ENCODE assay signal across 19 mouse cellular contexts in the genomic region with DNA sequence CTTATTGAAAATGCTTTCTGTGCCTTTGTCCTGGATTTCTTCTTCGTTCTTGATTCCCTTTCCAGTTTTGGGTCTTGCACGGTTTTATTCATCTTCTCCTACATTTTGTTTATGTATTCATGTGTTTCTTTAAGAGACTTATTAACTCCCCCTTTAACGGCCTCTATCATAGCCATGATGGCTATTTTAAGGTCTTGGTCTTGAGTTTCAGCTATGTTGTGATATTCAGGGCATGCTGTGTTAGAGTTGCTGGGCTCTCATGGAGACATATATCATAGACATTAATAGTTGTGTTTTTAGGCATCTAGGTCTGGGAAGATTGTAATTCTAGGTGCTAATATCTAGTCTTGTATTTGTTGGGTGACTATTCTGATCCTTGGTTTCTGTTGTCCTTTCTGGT. TPM values are rescaled to one million over a fixed set of nuclear protein-coding genes. Genes with fewer than 3 reads are reported as not detected.
A peak's percentile ranks its signal among the peaks of the same experiment; 100 is the strongest.
DNase-seq lines count a peak whose midpoint lies in the region; ATAC-seq and TF ChIP-seq lines count a peak whose summit lies in the region.
"Had no signal": no experiment of that assay in that cellular context is flagged by ENCODE, and none has a peak within 500 bp of the region (broad histone marks: within the 10 kb centered on the region; RNA-seq: fewer than 3 reads in every experiment).

No protein-coding gene starts in this region.

- no peak for ATAC-seq in heart, embryonic 14.5 days (ENCODE audit: insufficient number of reproducible peaks, insufficient read depth, low FRiP score, low read depth)
- no peak for ATAC-seq in liver, embryonic 13.5 days (ENCODE audit: low read depth)
- ATAC-seq in liver, embryonic 12.5 days, result no peak
- ATAC-seq: forebrain, embryonic 16.5 days; intestine, embryonic 15.5 days had no signal

- no peak overlapping the region; the same call in 1 of the 2 replicates for H3K9ac ChIP-seq in heart, adult 2 months (ENCODE audit: low read depth, low read length)
- H3K9ac ChIP-seq in heart, embryonic 14.5 days (ENCODE audit: low read length), result 0 out of 2 replicates have a peak overlapping the region, but pooled peaks have one; percentile 38
- H3K9ac ChIP-seq in liver, embryonic 13.5 days, result no peak overlapping the region
- H3K9ac ChIP-seq in liver, embryonic 12.5 days, result no peak overlapping the region
- H3K9ac ChIP-seq: embryonic facial prominence, embryonic 13.5 days; forebrain, embryonic 12.5 days; hindbrain, embryonic 14.5 days; intestine, embryonic 15.5 days had no signal

- H3K27me3 ChIP-seq in heart, adult 2 months (ENCODE audit: control insufficient read depth, insufficient read depth, low read length), result no peaks in the 10 kb centered on the region
- no peaks in the 10 kb centered on the region for H3K27me3 ChIP-seq in heart, embryonic 14.5 days (ENCODE audit: control insufficient read depth, insufficient read depth, low read length)
- H3K27me3 ChIP-seq in liver, embryonic 13.5 days, result no peaks in the 10 kb centered on the region
- H3K27me3 ChIP-seq in liver, embryonic 12.5 days (replicated peaks), result no peaks in the 10 kb centered on the region
- H3K27me3 ChIP-seq: embryonic facial prominence, embryonic 13.5 days; forebrain, embryonic 12.5 days; intestine, embryonic 15.5 days had no signal

- no peak for TF ChIP-seq POLR2A in heart, adult 2 months (IDR thresholded peaks at IDR 0.05; ENCODE audit: insufficient read depth, low read depth, low read length)

- H3K36me3 ChIP-seq in heart, adult 2 months (ENCODE audit: control insufficient read depth, insufficient read depth, low read length), result no peaks in the 10 kb centered on the region
- H3K36me3 ChIP-seq in heart, embryonic 14.5 days (ENCODE audit: control insufficient read depth, insufficient read depth, low read length), result no peaks in the 10 kb centered on the region
- H3K36me3 ChIP-seq in liver, embryonic 13.5 days, result no peaks in the 10 kb centered on the region
- no peaks in the 10 kb centered on the region for H3K36me3 ChIP-seq in liver, embryonic 12.5 days
- H3K36me3 ChIP-seq: embryonic facial prominence, embryonic 13.5 days; forebrain, embryonic 12.5 days; hindbrain, embryonic 10.5 days; intestine, embryonic 15.5 days had no signal

- no peaks in the 10 kb centered on the region for H3K79me2 ChIP-seq in heart, adult 2 months (replicated peaks; ENCODE audit: control insufficient read depth, insufficient read depth, low read length)

- peaks cover 2% of the 10 kb centered on the region; the same call in 1 of the 2 replicates for H3K4me1 ChIP-seq in heart, adult 2 months (ENCODE audit: control insufficient read depth, insufficient read depth, low read length)
- H3K4me1 ChIP-seq in heart, embryonic 14.5 days (ENCODE audit: control insufficient read depth in 2 of 2, insufficient read depth in 2 of 2, low read length in 2 of 2), result peaks cover 9 to 17% of the 10 kb centered on the region in 2 experiments
- peaks cover 65% of the 10 kb centered on the region for H3K4me1 ChIP-seq in liver, embryonic 13.5 days (replicated peaks)
- peaks cover 67% of the 10 kb centered on the region for H3K4me1 ChIP-seq in liver, embryonic 12.5 days
- H3K4me1 ChIP-seq: embryonic facial prominence, embryonic 13.5 days; intestine, embryonic 15.5 days had no signal

- no peak for TF ChIP-seq CTCF in heart, adult 2 months (IDR thresholded peaks at IDR 0.05)

- 0 out of 2 replicates have a peak, but pooled peaks cover 3% of the 10 kb centered on the region for H3K9me3 ChIP-seq in heart, embryonic 14.5 days (ENCODE audit: control insufficient read depth, low read length)
- H3K9me3 ChIP-seq in liver, embryonic 13.5 days (replicated peaks), result 0 out of 2 replicates have a peak, but pooled peaks cover 6% of the 10 kb centered on the region
- H3K9me3 ChIP-seq in liver, embryonic 12.5 days (replicated peaks), result 0 out of 2 replicates have a peak, but pooled peaks cover 6% of the 10 kb centered on the region
- H3K9me3 ChIP-seq: embryonic facial prominence, embryonic 13.5 days; intestine, embryonic 15.5 days had no signal

- peak overlapping the region; percentile 85 for H3K27ac ChIP-seq in heart, adult 2 months
- H3K27ac ChIP-seq in heart, embryonic 14.5 days (replicated peaks in 1 of 2; ENCODE audit: control insufficient read depth in 1 of 2, insufficient read depth in 1 of 2, low read depth in 2 of 2, low read length in 2 of 2), result peak overlapping the region; percentile 80 to 84
- H3K27ac ChIP-seq in liver, embryonic 13.5 days, result 0 out of 2 replicates have a peak overlapping the region, but pooled peaks have one; percentile 67
- H3K27ac ChIP-seq in liver, embryonic 12.5 days, result no peak overlapping the region
- H3K27ac ChIP-seq: embryonic facial prominence, embryonic 13.5 days; forebrain, embryonic 12.5 days; hindbrain, embryonic 10.5 days; hindbrain, embryonic 14.5 days; intestine, embryonic 15.5 days had no signal

- no peak for DNase-seq in heart, adult 2 months
- no peak for DNase-seq in heart, postnatal 10 days
- DNase-seq in heart, postnatal 36 days, result no peak
- no peak for DNase-seq in liver, embryonic 13.5 days
- DNase-seq in adipocyte (ENCODE audit: low spot score), result no peak
- DNase-seq: adrenal gland, postnatal 14 days; cerebellum, adult 18-20 months; cerebellum, adult 9-11 months; cerebellum, postnatal 36 days; gastrocnemius, postnatal 25 days; kidney, adult 18-20 months had no signal

- TF ChIP-seq EP300 in heart, adult 2 months (IDR thresholded peaks at IDR 0.05; ENCODE audit: insufficient read depth, low read depth, low read length), result no peak

- peak overlapping the region; percentile 31 for H3K4me3 ChIP-seq in heart, adult 2 months
- H3K4me3 ChIP-seq in heart, embryonic 14.5 days (ENCODE audit: control insufficient read depth in 1 of 2, insufficient read depth in 1 of 2, low read depth in 1 of 2, low read length in 2 of 2), result no peak overlapping the region
- no peak overlapping the region for H3K4me3 ChIP-seq in liver, embryonic 13.5 days (replicated peaks)
- H3K4me3 ChIP-seq in liver, embryonic 12.5 days, result no peak overlapping the region
- H3K4me3 ChIP-seq: embryonic facial prominence, embryonic 13.5 days; forebrain, embryonic 12.5 days; hindbrain, embryonic 10.5 days; intestine, embryonic 15.5 days had no signal

- WGBS in heart, adult 2 months, result 68% methylated on average over 3 of the region's 3 CpGs
- 53% methylated on average over 3 of the region's 3 CpGs for WGBS in heart, embryonic 14.5 days
- 78% methylated on average over 3 of the region's 3 CpGs for WGBS in liver, embryonic 13.5 days (ENCODE audit: insufficient replicate concordance)
- WGBS in liver, embryonic 12.5 days (ENCODE audit: insufficient replicate concordance), result 80% methylated on average over 3 of the region's 3 CpGs

- intact Hi-C loops in heart, adult 2 months (cut with DNase I), result no loop called here
- intact Hi-C loops in heart, postnatal 10 days (cut with DNase I), result no loop called here
- intact Hi-C loops in heart, postnatal 36 days (cut with DNase I), result no loop called here

- H3K4me2 ChIP-seq in heart, embryonic 14.5 days (ENCODE audit: low read length), result peak overlapping the region; percentile 45
- H3K4me2 ChIP-seq in liver, embryonic 13.5 days, result no peak overlapping the region
- H3K4me2 ChIP-seq in liver, embryonic 12.5 days, result no peak overlapping the region
- H3K4me2 ChIP-seq: embryonic facial prominence, embryonic 13.5 days; forebrain, embryonic 12.5 days; hindbrain, embryonic 14.5 days; intestine, embryonic 15.5 days had no signal

RNA-seq across cellular contexts. Expression of a gene that starts 8.6 kb away (rescaled TPM):
- total RNA-seq in heart, adult 2 months (2021), result 100 to 1,000 TPM; 139 to 158 TPM
- polyA plus RNA-seq in heart, adult 2 months (2012; rRNA removed), result 171 and 198 TPM in 2 replicates
- total RNA-seq in heart, postnatal 10 days (2021), result 100 to 1,000 TPM; 221 to 255 TPM
- polyA plus RNA-seq in heart, embryonic 14.5 days (2014; fragmentation: Nextera tagmentation; extraction: Ambion mirVana), result 202 and 210 TPM in 2 replicates
- 100 to 1,000 TPM; 174 to 188 TPM for total RNA-seq in heart, postnatal 36 days (2021)
- 352 and 354 TPM in 2 replicates for polyA plus RNA-seq in liver, embryonic 13.5 days (2015; fragmentation: Nextera tagmentation; extraction: Ambion mirVana)
- 364 and 366 TPM in 2 replicates for polyA plus RNA-seq in liver, embryonic 12.5 days (2016; fragmentation: Nextera tagmentation; extraction: Ambion mirVana)
